Mouse (Mus musculus): ENCODE data around the gene Rps6ka3.

GRCm38 (mm10) chrX:159222474-159222873, 12.4 kb downstream of the Rps6ka3 start:
- no peak for TF ChIP-seq CTCF (IDR thresholded peaks at IDR 0.05; ENCODE audit: low read depth)
- TF ChIP-seq EP300 (IDR thresholded peaks at IDR 0.05; ENCODE audit: low read depth): no peak

Measured in heart, postnatal 0 days (tissue).